Mouse (Mus musculus) naive thymus-derived CD4-positive, alpha-beta T cell, adult 2 months (primary cell): ENCODE results near the gene Spon1.
A peak's percentile ranks its signal among the peaks of the same experiment; 100 is the strongest.

Experiments used
- DNase-seq: peaks from one replicate; pipeline ENCODE4 v3.0.0-alpha.2; 2011; ENCODE audit warnings: low read depth

The Spon1 gene

DNA sequence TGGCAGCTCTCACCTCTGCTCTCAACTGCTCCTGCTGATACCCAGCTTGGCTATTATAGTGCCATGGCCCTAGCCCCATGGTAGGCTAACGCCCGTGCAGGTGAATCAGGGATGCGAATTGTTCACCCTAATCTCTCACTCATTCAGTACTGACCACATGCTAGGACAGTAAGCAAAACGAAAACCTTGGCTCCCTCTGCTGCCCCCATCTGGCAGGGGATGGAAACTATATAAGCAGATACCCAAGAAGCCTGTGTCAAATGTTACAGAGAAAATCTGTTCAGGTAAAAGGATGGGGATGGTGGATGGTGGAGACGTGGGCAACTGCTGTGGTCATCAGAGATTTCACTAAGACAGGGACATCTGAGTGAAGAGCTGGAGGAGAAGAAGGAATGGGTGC, 241.8 kb downstream of the Spon1 start:
- DNase-seq = peak; percentile 22

DNA sequence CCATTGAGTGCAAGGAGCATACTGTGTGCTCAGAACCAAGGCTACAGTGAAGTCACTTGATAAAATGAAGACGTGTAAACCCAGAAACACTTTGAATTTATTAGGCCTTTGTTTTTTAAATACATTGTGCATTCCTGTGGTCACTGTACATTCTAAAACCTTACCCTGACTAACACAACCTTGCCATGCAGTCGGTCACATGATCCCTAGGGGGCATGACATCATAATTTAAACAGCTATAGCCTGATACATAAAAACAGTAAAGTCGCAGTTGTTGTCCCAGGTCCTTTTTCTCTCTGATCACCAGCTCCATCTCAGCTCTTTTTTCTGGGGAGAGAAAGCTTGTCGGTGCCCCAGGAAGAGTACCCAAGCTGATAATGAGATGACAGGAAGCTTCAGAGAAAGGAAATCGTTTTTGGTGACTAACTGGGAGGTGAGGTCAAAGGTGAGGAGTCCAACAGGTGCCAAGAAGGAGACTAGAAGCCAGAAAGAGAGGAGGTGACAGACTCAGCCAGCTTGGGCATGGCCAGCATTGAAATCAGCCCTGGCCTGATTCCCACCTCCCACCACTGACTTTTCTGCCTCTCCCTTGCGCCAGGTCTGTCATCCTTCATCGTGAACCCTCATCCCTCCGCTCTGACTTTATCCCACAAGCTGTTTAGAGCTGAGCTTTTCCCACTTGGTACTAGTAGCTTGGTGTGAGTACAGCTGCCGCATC, 246.1 kb downstream of the Spon1 start:
- no peak for DNase-seq

DNA sequence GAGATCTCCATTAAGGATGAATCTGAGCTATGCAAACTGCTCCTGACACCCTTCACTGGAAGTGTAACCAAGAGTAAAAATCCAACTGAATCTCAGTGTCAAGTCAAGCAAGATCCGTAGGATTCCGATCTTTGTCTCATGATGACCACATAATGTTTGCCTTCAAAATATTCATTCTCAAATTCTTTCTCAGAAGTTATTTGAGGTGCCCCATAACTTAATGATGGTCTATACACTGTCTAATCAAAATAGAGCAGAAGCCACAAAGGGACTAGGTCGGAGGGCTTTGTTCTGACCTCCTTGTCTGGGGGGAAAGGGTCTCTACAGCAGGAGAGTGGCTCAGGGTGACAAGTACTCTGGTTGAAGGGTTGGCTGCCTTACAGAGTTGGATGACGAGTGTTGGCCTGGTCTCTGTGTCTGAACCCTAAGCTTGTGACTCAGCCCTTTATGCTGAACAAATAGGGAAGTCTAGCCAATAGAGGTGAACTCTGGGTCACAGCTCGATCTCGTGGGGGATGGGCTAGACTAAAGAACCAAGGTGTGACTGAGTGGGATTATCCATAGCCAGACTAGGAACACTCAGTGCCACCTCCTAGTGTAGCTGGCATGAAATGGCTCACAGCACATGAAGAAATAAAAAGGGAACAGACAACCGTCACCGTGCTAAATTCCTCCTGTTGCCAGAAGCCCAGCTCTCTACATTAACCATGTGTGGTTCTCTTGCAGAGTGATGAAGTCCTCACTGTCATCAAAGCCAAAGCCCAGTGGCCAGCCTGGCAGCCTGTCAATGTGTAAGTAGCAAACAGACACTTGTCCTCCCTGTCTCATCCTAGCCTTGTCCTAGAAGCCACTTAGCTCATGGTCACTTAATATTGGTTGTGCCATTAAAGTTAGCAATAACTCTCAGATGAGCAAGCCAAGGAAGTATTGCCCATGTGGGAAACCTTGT, 250.5 kb downstream of the Spon1 start:
- no peak for DNase-seq

DNA sequence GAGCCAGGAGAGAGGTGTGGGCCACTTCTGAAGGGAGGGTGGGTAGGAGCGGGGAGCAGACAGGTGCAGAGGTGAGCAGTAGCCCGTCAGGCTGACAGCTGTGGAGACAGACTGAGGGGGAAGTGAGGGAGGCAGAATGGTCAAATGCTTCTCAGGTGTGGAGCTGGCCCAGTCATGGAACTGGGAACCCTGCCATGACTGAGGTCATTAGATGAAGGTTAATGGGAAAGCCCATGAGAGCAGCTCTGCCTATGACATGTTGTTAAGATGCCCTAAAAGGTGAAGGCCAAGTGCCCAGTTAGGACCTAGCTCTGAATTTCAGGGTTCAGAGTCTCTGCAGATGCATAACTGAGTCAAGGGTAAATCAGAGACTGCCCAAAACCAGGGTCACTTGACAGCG, 253.1 kb downstream of the Spon1 start:
- no peak for DNase-seq

DNA sequence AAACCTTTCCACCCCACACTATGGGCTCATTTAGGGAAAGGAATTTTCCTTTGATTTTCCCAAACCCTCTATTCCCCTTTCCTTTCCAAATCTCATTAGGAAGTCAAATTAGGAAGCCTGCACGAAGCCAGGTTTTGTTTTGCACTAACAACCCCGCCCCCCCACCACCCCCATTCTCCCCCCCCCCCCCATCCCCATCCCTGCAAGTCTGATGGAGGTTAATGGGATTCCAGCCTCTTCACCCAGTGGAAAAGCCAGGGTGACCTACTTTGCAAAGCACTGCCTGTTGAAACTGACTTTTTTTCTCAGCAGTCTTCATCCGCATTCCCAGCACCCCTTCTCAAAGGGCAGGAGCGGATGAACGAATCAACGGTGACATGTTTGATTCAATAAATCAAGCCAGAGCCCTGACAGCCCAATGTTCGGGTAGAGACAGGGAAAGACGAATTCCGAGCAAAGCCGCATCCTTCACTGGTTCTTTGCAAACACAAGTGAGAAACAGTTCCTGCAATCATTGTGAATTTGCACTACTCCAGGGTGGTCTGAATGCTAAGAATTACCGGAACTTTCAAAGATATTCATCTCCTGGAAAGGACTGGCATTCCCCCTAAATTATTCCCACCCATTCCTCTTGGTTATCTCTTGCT, 254.4 kb downstream of the Spon1 start:
- DNase-seq = no peak

DNA sequence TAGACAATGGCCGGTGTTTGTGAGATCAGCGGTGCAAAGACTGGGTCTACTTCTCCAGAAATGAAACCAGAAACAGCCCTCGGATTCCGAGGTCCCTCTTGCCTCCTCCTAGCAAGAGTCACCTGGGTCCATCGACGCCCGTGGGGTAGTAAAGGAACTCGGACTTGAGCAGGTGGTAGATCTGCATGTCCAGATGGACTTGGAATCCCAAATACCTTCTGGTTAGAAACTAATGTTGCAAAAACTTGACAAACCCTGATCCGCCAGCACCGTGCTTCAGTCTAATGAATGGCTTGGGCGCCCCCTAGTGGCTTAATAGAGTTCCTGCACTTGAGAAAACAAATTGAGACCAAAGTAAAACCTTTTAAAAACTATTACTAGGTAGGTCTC, 254.9 kb downstream of the Spon1 start:
- DNase-seq = peak; percentile 84

DNA sequence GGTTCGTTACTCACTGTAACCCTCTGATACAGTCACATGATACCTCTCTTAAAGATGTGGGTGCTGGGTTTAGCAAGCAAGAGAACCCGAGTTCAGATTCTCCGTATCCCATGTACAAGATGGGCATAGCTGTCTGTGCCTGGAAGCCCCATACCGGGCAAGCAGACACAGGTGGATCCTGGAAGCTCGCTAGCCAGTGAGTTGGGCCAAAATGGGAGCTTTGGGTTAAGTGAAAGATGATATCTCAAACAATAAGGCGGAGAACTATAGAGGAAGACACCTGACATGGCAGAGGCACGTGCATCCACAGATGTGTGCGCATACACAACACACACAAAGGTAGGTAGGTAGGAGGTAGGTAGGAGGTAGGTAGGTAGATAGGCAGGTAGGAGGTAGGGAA, 261.1 kb downstream of the Spon1 start:
- DNase-seq = no peak

DNA sequence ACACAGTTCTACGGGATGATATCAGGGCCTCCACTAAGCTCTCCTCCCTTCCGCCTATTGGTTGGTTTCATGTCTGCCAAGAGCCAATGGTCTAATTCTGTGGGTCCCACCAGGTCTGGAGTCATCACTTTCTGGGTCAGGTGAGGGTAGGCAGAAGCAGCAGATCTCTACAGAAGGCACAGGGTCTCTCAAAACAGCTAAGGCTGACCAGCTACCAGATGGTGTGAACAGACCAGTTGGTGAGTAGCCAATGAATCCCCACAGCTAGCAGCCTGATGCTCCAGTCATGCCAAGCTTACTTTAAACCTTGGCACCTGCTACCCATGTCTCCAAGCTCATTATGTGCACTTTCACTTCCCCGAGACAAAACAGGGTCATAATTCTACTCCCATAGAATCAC, 261.6 kb downstream of the Spon1 start:
- no peak for DNase-seq

DNA sequence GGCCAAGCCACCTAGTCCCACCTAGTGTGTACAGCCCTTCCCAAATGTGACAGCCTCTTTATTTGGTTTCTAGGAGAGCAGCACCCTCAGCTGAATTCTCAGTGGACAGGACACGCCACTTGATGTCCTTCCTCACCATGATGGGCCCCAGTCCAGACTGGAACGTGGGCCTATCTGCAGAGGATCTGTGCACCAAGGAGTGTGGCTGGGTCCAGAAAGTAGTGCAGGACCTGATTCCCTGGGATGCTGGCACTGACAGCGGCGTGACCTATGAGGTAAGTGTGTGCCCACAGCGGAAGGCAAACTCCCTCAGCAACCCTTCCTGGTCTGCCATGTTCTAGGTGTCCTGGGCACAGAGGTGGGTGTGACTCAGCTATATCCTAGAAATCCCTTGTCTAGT, 263.0 kb downstream of the Spon1 start:
- no peak for DNase-seq

DNA sequence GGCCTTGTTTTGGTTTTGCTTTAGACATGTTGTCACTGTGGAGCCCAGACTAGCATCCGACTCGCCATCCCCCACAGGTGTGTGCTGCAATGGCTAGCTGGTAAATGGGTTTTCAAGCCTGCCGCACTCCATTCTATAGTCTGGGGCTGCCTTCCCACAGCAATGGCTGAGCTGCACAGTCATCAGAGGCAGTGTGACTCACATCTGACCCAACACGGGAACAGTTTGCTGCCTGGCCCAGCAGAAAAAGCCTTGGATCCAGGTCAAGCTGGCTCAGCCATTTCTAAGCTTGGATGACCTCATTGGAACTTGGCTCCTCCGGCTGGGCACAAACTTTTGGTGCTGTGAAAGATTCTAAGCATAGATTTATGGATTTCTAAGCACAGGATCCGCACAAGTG, 263.8 kb downstream of the Spon1 start:
- DNase-seq = no peak

DNA sequence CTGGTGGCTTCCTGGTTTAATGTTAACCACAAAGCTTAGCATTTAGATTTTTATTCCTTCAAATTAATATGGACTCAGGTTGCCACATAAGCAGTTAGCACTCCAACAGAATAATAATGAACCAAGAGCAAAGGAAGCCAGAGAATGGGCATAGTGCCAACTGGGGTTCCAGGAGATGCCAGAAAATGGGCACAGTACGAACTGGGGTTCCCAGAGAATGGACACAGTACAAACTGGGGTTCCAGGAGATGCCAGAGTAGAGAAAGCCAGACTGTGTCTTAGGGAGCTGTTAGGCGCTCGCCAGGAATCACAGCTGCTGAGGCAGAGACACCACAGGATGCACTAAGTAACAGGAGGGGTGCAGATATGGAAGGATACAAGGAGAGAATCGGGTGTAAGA, 271.4 kb downstream of the Spon1 start:
- no peak for DNase-seq

DNA sequence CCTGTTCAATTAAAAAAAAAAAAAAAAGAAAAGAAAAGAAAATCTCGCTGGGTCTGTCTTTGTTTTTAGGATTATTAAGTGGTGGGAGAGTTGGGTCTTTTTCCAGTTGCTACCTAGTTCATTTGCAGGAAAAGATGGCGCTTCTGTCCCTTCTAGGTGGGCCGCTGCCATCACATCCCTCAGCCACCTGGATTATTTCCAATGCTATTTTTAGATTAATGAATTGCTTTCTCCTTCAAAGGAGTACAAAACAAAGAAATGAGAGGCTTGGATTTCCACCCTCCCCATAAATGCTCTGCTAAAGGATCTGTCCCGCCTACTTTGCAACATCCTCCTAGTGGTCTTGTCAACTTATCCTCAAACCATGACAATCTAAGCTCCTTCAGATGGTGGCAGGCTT, 275.6 kb downstream of the Spon1 start:
- DNase-seq = no peak

DNA sequence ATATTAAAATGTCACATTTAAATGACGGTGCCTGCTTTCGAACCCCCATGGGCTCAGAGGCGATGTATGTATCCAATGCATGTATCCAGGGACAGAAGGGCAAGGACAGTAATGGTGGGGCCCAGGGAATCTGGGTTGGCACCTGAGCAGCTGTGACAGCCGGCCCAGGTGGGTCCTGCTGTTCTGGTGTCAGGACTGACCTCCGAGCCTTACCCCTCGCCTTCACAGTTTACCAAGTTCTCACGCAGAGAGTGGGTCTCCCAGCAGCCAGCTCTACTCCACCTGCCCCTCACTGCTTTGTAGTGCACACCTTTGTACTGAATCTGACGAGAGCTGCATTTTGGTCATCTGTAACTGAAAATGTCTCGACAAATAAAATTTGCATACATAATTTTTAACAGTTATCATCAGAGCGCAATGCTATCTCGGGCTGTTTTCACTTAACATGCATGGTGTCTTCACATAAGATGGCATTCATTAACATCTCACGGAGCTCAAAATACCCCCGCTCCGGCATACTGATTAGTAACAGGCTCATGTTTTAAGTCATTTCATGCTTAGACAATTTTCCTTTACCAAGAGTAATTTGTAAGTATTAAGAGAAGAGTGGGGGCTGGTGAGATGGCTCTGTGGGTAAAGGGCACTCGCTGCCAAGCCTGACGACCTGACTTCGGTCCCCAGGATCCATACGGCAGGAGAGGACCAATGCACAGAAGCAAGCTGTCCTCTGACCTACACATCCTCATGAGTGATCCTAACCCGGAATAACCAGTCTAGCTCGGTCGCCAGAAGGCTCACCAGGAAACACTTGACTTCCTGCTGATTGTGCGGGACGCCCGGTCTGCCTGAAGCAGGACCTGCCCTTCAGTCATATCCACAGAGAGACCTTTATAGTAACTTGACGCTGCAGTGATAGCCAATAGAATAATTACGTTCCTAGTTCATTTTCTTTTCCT, 277.5 kb downstream of the Spon1 start:
- no peak for DNase-seq

DNA sequence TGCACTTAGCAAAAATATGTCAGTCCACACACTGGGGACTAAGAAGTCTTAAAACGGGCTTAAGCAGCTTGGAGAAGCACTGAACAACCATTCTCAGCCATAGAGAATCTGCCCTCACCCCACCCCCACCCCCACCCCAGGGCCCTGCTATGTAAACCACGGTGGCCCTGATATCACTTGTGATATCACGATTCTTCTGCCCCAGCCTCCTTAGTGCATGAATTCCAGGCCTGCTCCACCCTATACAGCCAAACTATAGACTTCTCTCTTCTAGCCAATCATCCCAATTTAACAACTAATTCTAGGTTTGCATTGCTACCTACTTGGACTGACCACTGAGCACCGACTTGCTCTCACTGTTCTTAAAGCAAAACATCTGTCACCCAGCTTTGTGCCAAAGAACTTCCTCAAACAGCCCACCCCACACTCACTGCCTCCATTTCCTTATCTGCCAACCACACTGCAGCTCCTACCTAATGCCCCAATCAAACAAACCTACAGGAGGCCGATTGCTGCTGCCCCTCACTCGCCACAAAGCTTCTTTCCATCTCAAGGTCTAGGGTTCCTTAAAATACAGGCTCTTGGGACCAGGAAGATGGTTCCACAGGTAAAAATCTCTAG, 278.2 kb downstream of the Spon1 start:
- no peak for DNase-seq

DNA sequence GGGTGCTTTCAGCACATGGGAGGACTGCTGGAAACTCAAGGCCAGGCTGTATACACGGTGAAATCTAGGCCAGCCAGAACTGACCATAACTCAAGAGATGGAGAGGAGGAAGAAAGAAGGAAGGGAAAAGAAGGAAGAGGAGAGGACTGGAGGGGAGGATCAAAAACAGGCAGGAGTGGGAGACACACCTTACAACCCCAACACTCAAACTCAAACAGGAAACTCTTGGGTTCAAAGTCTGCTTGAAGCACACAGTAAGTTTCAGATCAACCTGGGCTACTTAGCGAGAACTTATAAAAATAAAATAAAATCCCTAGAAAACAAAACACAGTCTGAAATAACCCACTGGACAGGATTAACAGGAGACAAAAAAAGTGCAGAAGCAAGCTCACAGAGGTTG, 280.0 kb downstream of the Spon1 start:
- DNase-seq = no peak

DNA sequence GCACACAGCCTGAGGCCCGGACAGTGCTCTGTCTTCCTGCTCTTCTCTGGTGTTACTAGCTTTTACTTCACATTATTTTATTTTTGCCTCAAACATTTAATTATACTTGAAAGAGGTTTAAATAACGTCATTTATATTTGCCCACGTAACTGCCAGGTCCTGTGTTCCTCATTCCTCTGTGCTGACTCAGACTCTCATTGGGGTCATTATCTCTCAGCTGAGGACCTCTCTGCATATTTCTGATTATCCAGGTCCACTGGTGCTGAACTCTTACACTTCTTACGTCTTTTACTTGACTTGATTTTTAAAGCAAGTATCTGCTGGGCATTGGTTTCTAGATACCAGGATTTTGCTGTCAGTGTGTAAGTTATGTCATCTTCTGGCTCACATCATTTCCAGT, 287.9 kb downstream of the Spon1 start:
- no peak for DNase-seq

DNA sequence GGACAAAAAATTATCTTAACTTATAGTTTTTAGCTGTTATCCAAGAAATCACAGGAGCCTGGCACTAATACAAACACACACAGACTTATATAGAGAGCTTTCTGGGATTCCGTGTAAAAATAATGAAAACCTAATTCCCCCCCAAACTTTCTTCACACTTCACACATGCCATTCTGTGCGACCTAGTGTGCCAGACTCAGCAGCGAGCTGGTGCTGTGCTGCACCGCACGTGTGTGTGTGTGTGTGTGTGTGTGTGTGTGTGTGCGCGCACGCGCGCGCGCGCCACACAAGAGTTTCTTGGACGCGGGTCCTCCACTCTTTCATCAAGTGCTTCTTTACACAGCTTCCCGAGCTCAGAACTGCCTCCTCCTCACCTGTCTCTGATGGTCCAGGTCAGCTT, 292.4 kb downstream of the Spon1 start:
- DNase-seq = no peak

DNA sequence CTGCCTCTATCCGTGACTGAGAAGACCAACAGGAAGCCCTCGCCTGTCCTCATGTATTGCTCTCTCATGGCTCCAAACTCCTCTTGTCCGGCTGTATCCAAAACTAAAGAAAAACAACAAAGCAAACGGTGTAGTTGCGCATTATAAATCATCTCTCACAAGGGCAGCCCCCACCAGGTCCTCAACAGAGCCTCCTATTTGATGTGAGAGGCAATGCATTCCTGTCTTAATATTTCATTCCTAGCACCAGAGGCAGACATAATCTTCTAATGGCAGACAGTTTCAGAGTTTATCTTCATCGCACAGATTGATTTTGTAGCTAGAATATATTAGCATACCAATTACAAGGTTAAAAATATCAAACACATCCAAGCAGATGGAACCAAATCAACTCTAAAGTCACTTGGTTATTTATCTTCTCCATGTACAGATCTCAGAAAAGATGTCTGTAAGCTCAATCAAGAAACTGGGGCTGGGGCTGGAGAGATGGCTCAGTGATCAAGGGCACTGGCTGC, 293.2 kb downstream of the Spon1 start:
- DNase-seq = no peak

DNA sequence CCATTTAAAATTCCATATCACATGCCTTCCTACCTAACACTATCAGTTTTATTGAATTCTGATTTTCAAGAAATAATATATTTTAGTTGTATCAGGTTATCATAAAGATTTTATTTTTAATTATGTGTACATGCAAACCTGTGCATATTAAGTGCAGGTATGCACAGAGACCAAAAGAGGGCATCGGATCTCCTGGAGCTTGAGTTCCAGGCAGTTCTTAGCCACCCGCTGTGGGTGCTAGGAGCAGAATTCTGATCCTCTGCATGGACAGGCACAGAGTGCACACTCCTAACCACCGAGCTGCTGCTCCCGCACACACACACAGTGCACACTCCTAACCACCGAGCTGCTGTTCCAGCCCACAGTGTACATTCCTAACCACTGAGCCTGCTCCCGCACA, 294.6 kb downstream of the Spon1 start:
- DNase-seq = no peak

DNA sequence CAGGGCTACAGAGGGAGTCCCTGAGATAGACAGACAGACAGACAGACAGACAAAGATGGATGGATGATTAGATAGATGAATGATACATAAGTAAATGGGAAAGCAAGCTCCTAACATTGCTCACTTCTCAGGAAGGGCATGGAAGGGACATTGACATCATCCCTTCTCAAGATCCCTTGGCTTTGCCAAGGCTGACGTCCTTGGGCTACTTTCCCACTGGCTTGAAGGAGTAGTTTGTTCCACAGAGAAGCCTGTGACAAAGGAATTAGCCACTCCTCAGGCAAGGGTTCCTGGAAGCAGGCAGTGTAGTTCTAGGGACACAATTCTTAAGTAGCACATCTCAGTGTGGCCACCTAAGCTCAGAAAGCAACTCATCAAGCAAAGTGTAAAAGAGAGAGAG, 296.7 kb downstream of the Spon1 start:
- no peak for DNase-seq

DNA sequence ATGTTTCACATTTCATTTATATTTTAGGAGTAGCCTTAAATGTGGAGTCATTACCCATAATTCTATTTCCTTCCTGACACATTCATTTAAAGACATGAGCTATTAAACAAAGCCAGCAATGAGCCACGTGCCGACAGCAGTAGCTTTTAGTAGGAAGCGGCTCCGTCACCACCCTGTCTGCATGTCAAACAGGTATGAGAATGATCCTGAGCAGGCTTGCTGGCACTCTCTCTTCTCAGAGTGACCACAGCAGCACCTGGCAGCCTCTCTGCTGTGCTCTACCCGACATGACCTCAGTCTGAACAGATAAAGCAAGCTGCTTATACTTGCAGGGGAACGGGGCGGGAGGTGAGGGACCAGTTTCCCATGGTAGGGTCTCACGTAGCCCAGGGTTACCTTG, 297.7 kb downstream of the Spon1 start:
- DNase-seq = no peak
